Mouse (Mus musculus) spleen, postnatal 4 days (tissue): ENCODE measurements at regions not wholly inside any gene's neighbourhood (a gene's known extent, or its start where the extent isn't known, plus 50 kb on each side); places are given as distances from the start of the nearest gene placed in this dataset.
A peak's percentile ranks its signal among the peaks of the same experiment; 100 is the strongest.

Experiments used
- DNase-seq, 2 experiments: peaks; one replicate each; pipeline ENCODE4 v3.0.0; 2022; ENCODE audit warnings: low spot score in 2 of 2

- no peak for DNase-seq
These were observed 302.2 kb downstream of the 1500009L16Rik start for GRCm38 (mm10) chr10:84024901-84025300.

DNA sequence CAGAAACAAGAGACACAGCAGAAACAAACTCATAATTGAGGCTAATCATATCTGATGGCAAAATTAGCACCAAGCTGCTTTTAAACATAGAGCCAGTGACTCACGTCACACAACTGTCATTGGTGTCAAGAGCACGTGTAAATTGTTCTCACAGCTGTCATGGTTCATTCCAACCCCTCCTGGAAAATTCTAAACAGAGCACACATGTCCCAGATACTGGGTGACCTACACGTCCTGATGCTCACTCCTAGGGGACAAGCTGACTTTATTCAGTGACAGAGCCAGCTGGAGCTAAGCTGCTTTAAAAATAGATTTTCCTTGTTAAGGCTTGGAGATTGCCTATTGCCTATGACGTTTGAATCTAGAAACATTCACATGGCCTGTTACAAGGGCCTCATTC, 304.1 kb downstream of the 1500009L16Rik start:
- DNase-seq: no peak

GRCm38 (mm10) chr10:84036131-84036877, 313.6 kb downstream of the 1500009L16Rik start:
- DNase-seq: no peak

GRCm38 (mm10) chr10:84048706-84049105, 326.0 kb downstream of the 1500009L16Rik start:
- no peak for DNase-seq

DNA sequence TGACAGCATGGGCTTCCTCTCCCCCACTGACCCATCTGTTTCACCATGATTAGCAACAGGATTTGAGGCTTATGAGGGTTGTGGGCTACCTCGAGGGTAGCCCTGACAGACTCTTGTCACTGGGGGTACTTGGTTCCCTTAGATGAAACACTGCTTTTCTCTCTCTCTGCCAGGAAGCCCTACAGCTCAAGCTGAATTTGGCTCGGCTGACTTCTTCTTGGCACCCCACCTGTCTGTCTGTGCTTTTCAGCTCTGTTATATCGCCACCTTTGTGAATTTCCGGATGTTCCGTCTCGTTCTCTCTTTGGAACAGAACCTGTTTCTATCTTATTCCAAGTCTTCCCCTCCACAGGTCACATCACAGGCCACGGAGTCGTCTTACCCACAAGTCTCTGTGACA, 330.0 kb downstream of the 1500009L16Rik start:
- no peak for DNase-seq

- DNase-seq: no peak
These were observed 332.1 kb downstream of the 1500009L16Rik start for GRCm38 (mm10) chr10:84054551-84055336.

DNA sequence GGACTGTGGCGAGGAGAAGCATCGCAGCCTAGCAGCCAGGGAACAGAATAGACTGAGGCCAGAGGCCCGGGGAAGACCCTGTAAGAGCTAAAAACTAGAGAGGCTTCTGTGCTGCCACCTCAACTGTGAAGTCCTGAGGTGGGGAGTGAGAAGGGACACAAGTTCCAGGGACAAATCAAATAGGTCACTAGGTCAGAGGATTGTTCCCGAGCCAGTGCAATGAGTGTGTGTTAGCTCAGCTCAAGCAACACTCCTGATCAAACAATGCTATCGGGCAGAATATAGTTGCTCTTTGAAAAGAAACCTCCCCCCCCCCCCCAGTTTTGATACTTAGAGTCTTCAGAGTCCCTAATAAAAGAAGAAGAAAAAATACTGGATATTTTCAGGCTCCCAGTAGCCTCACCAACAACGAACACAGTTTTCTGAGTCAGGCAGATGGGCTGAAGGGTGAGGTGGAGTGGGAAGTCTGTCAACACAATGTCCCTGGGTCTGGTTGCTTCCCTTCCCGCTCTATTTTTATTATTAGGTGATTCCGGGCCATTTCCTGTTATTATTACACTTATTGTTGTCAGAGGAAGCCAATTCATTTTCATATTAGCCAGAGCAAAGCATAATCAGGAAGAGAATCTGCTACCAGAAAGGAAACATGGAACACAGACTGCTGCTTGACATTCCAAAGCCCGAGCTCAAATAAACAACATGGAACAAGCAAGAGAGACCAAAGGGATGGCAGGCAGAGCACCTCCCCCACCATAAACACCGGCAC, 332.9 kb downstream of the 1500009L16Rik start:
- no peak for DNase-seq

- no peak for DNase-seq
These were observed 333.9 kb downstream of the 1500009L16Rik start for GRCm38 (mm10) chr10:84056323-84057169.

- DNase-seq: no peak
These were observed 335.6 kb downstream of the 1500009L16Rik start for GRCm38 (mm10) chr10:84058301-84058700.

DNA sequence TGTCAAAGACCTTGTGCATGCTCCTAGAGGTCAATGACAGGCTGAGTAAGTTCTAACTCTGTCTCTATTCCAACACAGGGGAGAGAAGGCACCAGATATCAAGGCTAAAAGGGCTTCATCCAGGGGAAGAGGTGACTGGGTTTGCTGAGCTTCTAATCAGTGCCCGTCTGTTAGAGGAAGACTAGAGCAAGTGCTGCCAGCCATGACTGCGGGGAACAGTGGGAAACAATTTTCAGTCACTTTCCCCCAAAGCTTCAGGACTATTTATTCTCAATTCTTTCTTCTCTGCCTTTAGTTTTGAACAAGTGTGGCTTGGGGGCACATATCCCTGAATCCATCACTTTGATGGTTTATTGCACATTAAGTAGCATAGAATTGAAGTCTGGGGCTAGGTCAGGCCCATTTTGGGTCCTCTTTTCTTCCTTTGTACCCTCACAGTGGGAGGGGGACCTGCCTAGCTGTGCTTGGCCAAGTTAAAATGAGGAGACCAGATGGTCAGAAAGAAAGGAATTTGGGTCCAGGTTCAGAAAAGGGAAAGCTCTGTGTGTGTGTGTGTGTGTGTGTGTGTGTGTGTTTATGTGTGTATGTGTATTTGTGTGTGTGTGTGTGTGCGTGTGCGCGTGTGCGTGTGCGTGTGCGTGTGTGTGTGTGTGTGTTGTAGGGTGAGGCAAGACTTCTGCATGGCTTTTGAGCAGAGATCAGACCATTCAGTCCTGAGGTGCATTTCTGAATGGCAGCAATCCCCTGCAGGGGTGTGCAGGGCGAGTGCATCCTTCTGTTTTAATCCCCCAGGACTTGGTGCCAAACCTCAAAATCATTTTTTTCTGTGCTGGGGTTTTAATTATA, 337.2 kb downstream of the 1500009L16Rik start:
- no peak for DNase-seq

DNA sequence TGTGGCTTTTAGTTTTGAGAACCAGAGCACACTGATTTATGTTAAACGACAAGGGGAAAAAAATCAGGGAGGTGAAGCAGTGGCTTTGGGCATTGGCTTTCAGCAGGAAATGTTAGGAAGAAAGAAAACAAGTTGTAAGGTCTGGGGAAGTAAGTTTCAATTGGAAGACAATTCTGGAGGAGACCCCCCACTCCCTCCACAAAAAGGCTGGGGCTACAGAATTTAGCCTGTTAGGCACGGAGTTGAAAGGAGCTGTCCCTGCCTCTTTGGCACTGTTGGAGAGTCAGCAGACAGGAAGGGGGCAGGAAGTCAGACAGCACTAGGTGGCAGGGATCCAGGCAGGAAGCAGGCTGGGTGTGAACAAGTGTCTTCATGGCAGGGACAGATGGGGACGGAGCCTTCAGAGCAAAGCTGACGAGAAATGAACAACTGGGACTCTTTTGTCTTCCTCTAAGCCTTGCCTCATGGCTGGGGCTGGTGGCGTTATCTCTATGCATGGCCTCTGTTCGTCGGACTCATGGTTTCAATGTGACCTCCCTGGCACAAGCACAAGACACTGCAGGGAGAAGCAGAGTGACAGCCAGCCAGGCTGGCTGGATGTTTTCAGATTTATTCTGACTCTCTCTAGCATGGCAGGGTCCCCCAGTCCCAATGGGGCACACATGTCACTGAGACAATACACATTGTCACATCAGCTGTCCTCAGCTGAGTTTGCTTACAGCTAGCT, 338.0 kb downstream of the 1500009L16Rik start:
- peak in 1 of 2 experiments; percentile 27 for DNase-seq

DNA sequence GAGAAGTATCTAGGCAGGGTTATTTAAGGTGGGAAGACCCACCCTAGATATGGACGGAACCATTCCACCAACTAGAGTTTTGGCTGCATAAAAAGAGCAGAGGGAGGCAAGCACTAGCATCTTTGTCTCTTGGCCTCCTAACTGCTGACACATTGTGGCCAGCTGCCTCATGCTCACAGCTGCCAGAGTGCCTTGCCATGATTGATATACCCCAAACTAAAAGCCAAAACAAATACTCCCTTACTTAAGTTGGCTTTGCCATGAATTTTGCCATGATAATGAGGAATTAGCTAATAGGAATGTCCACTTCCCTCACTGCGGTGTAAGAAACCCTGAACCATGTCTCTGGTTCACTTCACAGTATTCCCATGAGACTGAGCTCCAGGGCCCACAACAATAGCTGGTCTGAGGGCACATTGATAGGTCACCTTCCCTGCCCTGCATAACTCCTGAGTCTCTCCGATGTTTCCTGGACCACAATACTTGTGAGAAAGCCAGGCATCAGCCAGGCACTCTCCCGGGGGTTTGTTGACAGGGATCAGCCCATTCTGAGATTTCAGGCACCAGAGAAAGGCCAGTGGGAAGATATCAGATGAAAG, 344.5 kb downstream of the 1500009L16Rik start:
- no peak for DNase-seq

- no peak for DNase-seq
These were observed 347.1 kb downstream of the 1500009L16Rik start for GRCm38 (mm10) chr10:84069806-84070205.

GRCm38 (mm10) chr10:84072866-84073483, 350.3 kb downstream of the 1500009L16Rik start:
- no peak for DNase-seq

DNA sequence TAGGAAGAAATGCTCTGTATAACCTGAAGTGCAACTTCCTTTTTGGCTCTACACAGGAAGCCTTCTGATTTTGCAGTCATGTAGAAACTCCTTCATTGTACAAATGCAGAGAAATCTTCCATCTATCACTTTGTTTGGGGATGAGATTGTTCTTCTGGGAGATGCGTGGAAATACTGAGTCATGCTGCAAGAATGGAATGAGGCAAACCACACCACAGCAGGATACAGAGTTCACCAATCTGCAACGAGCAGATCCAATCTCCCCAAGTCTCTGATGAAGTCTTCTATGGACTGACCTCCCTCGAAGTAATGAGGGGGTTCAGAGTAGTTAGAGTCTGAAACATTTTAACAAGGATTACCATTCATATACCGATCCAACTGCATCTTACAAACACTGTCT, 352.9 kb downstream of the 1500009L16Rik start:
- DNase-seq: no peak

DNA sequence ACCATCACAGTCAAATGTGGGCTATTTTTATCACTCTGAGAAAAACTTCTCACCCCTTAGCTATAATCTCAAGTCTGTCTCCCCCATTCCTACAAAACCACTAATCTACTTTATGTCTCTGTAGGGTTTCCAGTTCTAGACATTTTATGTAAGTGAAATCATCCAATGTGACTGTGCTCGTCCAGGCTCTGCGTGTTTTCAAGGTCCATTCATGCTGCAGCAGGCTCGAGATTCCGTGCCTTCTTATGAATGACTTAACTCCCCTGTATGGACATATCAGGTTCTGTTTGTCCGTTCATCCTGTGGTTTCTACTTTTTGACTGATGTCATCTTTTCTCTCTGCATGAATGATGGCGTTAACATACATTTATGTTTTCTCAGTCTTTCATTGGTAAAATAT, 357.6 kb downstream of the 1500009L16Rik start:
- DNase-seq: no peak

GRCm38 (mm10) chr10:84081673-84082072, 358.7 kb downstream of the Nuak1 start:
- no peak for DNase-seq

DNA sequence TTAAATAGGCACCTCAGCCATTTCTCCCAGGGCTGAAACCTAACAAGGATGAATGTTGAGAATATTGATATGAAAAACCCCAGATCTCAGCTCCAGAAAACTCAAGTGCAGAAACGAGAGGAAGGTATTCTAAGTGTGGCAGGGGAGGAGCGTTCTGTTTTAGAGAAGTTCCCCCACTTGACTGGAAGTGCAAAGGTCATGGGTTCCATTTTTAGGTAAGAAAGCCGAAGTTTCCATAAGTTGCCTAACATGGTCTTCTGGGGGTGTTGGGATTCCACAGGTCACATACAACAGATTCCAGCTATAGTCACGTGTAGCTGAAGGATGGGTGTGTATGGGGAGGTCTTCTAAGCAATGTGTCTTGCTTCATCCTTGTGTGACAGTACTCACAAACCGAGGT, 352.9 kb downstream of the Nuak1 start:
- DNase-seq: no peak

GRCm38 (mm10) chr10:84087929-84088328, 352.5 kb downstream of the Nuak1 start:
- no peak for DNase-seq
